Mouse (Mus musculus) gastrocnemius, adult 2 months (tissue): ENCODE data around the gene Ltbp1. TPM values are rescaled to one million over a fixed set of nuclear protein-coding genes. Genes with fewer than 3 reads are reported as not detected.

ENCODE experiments used
- DNase-seq: peaks from one replicate; pipeline ENCODE4 v3.0.0; 2022
- H3K27ac ChIP-seq: fragments of 200-600 bp; 2 replicates; pipeline ENCODE4 v1.8.1; 2022; ENCODE audit warnings: mild to moderate bottlenecking
- H3K4me3 ChIP-seq: fragments of 200-600 bp; 2 replicates; pipeline ENCODE4 v1.8.1; 2022; ENCODE audit warnings: mild to moderate bottlenecking, moderate library complexity
- CTCF ChIP-seq: fragments of 200-600 bp; IDR thresholded peaks from 2 replicates; pipeline ENCODE4 v1.8.1; 2022; ENCODE audit warnings: antibody characterized with exemption, mild to moderate bottlenecking, moderate library complexity
- intact Hi-C: fragments of 180-260 bp; cut with DNase I; formaldehyde crosslinking; loops from one replicate; pipeline ENCODE4 v1.15.1; 2025
- total RNA-seq, 2 experiments: library from RNA; stranded (reverse); gene quantifications; 2 replicates each; pipeline ENCODE4 v1.2.3; 2021

Ltbp1 gene
- total RNA-seq, 2 experiments from 2014 or later: 8.9 to 11.0 TPM

- DNase-seq: no peak
- intact Hi-C loops: no loop called here
- TF ChIP-seq CTCF: no peak
Measured at GRCm38 (mm10) chr17:75333011-75333410, 327.6 kb downstream of the Ltbp1 start.

DNA sequence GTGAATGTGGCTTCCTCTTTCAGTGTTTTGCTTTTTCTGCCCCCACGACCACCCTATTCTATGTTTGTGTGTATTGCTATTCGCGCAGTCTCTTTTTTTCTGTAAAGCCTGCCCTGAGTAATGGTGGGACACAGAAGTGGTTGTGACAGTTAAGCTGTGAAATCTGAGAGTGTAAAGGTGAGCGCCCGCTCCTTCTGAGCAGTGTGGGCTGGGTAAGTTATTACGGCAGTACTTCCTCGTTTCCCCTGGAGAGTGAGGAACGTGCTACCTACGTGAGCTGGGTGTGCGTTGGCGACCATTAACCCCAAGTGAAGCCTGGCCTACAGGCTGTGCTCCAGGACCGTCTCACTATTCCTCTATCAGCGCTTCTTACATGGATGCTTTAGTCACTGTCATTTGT lies 328.4 kb downstream of the Ltbp1 start:
- H3K4me3 ChIP-seq: no peak overlapping the region
- no peak for TF ChIP-seq CTCF
- no peak overlapping the region for H3K27ac ChIP-seq
- no peak for DNase-seq
- intact Hi-C loops: no loop called here

More at GRCm38 (mm10) chr17:75333011-75333410, 327.6 kb downstream of the Ltbp1 start:
- H3K4me3 ChIP-seq: no peak overlapping the region
- no peak overlapping the region for H3K27ac ChIP-seq

DNA sequence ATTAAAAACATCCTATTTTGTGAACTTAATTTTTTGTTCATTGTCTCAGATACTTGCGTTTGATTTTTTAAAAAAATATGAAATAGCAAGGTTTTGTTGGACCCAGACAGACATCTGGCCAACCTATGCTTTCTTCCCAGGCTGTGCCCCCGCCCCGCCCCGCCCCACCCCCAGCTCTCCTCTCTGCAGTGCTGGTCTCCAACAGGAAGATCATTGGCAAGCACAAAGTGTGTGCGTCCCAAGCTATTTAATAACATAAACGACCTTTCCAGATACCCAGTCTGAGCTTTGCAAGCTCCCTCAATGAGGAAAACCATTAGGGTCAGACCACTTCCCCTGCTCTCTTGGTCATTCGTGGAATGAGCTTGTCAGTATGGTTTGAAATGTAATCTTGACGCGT lies 330.3 kb downstream of the Ltbp1 start:
- DNase-seq: no peak
- TF ChIP-seq CTCF: no peak
- Histone ChIP-seq H3K4me3 (no peak overlapping the region), H3K27ac (peak overlapping the region; percentile 24; the same call in 1 of the 2 replicates)
- intact Hi-C loops: no loop called here

GRCm38 (mm10) chr17:75341227-75341626 lies 335.9 kb downstream of the Ltbp1 start:
- Histone ChIP-seq H3K4me3 (no peak overlapping the region), H3K27ac (no peak overlapping the region)
- intact Hi-C loops: no loop called here
- no peak for DNase-seq
- TF ChIP-seq CTCF: no peak

- DNase-seq: no peak
- TF ChIP-seq CTCF: no peak
- H3K4me3 ChIP-seq: no peak overlapping the region
- intact Hi-C loops: no loop called here
- no peak overlapping the region for H3K27ac ChIP-seq
Measured at GRCm38 (mm10) chr17:75345116-75345515, 339.7 kb downstream of the Ltbp1 start.

- intact Hi-C loops: no loop called here
- Histone ChIP-seq H3K27ac (no peak overlapping the region), H3K4me3 (no peak overlapping the region)
- DNase-seq: no peak
- TF ChIP-seq CTCF: peak; percentile 35
Measured at GRCm38 (mm10) chr17:75347414-75347813, 342.0 kb downstream of the Ltbp1 start.

- intact Hi-C loops: no loop called here
- TF ChIP-seq CTCF: no peak
- DNase-seq: peak; percentile 59
- Histone ChIP-seq H3K4me3 (peak overlapping the region; percentile 54), H3K27ac (peak overlapping the region; percentile 43)
Measured at GRCm38 (mm10) chr17:75349109-75349508, 343.7 kb downstream of the Ltbp1 start.

DNA sequence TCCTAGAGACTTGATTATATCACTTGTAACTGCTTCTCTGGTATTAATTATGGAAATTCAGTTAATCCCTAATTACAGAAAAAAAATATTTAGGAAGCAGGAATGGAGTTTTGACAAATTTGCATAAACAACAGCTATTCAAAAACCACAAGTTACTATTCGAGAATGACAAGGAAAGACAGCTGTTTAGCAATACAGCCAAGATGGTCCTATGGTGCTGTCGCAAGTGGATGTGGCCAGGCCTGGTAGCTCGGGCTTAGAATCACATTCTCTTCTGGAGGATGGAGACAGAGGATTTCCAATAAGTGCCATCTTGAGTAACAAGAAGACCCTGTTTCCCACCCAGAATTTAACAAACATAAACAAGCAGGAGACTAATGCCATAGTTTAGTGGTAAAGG lies 344.2 kb downstream of the Ltbp1 start:
- TF ChIP-seq CTCF: no peak
- Histone ChIP-seq H3K27ac (no peak overlapping the region), H3K4me3 (no peak overlapping the region; the same call in 1 of the 2 replicates)
- no peak for DNase-seq
- intact Hi-C loops: no loop called here

DNA sequence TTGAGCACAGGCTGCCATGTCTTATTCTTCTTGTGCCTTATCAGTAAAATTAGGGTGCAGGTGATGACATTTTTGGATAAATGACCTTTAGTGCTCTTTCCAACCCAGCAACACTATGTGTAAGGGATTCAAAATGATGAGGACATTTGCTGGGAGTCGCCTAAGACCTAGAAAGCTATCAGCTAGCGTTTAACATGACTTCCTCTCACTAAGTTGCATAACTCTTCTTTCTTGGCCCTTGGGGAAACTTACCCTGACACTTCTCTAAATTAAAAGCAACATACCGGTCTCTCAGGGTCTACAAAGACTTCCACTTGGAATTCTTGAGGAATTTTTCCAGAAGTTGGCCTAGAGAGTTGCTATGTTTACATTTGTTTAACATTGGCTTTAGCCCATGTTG lies 348.0 kb downstream of the Ltbp1 start:
- intact Hi-C loops: no loop called here
- TF ChIP-seq CTCF: no peak
- H3K4me3 ChIP-seq: no peak overlapping the region

DNA sequence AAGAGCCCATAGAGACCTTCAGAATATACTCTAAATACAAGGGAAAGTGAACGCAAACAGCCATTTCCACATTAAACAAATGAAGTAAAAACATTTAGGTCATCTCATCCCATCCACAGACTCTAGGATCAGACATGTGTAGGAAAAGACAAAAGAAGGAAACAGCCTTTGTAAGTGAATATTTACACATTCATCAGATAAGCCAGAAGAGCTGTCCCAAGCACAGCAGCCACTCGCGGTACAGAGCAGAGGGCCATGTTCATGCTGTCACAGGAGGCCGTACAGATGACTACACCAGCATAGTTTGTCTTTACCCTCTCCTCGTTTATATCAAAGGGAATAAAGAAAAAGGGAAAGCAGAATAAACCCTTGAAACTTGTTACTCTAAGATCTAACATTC lies 350.1 kb downstream of the Ltbp1 start:
- no peak overlapping the region for H3K27ac ChIP-seq
- no peak overlapping the region for H3K4me3 ChIP-seq
- DNase-seq: no peak
- no peak for TF ChIP-seq CTCF
- intact Hi-C loops: no loop called here

More for the DNA sequence above, 348.0 kb downstream of the Ltbp1 start:
- no peak for DNase-seq
- no peak overlapping the region for H3K27ac ChIP-seq

- no peak for TF ChIP-seq CTCF
Measured at GRCm38 (mm10) chr17:75360111-75360510, 354.7 kb downstream of the Ltbp1 start.

GRCm38 (mm10) chr17:75366332-75366731 lies 361.0 kb downstream of the Ltbp1 start:
- H3K4me3 ChIP-seq: no peak overlapping the region
- intact Hi-C loops: no loop called here
- no peak for TF ChIP-seq CTCF
- DNase-seq: no peak
- no peak overlapping the region for H3K27ac ChIP-seq

More at GRCm38 (mm10) chr17:75360111-75360510, 354.7 kb downstream of the Ltbp1 start:
- no peak overlapping the region for H3K4me3 ChIP-seq
- H3K27ac ChIP-seq: no peak overlapping the region
- no peak for DNase-seq
- intact Hi-C loops: no loop called here

- no peak for DNase-seq
- no peak overlapping the region for H3K4me3 ChIP-seq
- no peak for TF ChIP-seq CTCF
- intact Hi-C loops: no loop called here
- H3K27ac ChIP-seq: no peak overlapping the region
Measured at GRCm38 (mm10) chr17:75367486-75368155, 362.3 kb downstream of the Ltbp1 start.

- no peak for DNase-seq
- TF ChIP-seq CTCF: no peak
- Histone ChIP-seq H3K27ac (no peak overlapping the region), H3K4me3 (no peak overlapping the region)
- intact Hi-C loops: no loop called here
Measured at GRCm38 (mm10) chr17:75368580-75368979, 363.2 kb downstream of the Ltbp1 start.
